Mouse (Mus musculus): ENCODE results near the gene Cd44. TPM values are rescaled to one million over a fixed set of nuclear protein-coding genes. Genes with fewer than 3 reads are reported as not detected.

The Cd44 gene
- polyA plus RNA-seq, 1 experiment from 2014 or later, result 2.0 TPM

DNA sequence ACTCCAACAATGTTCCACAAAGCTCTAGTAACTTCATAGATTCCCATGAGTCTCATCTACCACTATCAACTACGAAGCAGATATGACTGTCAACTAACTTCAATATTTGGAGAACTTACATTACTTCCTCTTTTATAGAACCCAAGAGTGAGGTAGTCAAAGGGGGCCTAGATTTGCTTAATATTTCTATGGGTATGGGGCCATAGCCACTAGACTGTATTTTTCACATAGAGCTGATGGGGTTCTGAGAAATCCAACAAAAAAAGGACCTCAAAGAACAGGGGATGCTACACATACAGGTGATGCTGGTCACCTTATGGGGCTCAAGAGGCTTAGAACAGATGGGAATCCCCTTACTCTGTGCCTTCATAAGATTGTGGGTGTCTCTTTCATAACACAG lies 14.3 kb downstream of the Cd44 start:
- Histone ChIP-seq H3K27me3 (ENCODE audit: control insufficient read depth, insufficient read depth, low read length) (no peaks in the 10 kb centered on the region), H3K4me1 (replicated peaks; ENCODE audit: control insufficient read depth, insufficient read depth, low read length) (no peaks in the 10 kb centered on the region), H3K4me2 (ENCODE audit: low read depth, low read length, severe bottlenecking) (no peak overlapping the region), H3K9ac (ENCODE audit: low read length) (no peak overlapping the region), H3K4me3 (ENCODE audit: low read depth, low read length) (no peak overlapping the region), H3K27ac (ENCODE audit: low read depth, low read length) (no peak overlapping the region), H3K36me3 (ENCODE audit: control insufficient read depth, insufficient read depth, low read length) (no peaks in the 10 kb centered on the region), H3K9me3 (ENCODE audit: control insufficient read depth, low read length) (no peaks in the 10 kb centered on the region)
- ATAC-seq (replicated peaks; ENCODE audit: low FRiP score) (no peak), DNase-seq (ENCODE audit: low spot score) (no peak)
- WGBS, result 84% methylated on average over 1 of the region's 1 CpGs

DNA sequence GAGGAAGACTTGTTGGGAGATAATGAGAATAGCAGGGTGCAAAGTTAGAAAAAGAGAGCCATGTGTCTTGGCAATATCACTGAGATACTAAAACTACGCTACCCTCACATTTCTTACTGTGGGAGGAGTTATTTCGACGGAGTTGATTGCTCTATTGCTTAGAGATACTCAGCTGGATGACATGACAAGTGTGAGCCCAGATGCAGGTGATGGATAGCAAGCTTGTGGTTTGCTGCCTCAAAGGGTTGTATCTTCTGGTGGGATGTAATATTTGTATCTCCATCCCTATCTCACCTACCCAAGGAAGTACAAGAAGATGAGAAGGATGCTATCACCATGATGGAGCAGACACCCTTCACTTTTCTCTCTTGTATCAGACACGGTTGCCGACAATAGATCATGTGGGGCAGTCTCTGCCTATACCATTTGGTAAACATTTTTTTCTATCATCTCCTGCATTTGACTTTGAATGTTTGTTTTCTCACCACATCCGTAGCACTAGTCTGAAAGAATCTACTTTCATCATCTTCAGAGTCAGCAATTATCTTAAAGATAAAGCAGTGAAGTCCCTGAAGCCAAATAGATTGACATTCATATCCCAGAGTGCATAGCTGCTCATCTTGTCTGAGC lies 15.0 kb downstream of the Cd44 start:
- Histone ChIP-seq H3K4me3 (ENCODE audit: low read depth, low read length) (no peak overlapping the region), H3K27ac (ENCODE audit: low read depth, low read length) (no peak overlapping the region), H3K36me3 (ENCODE audit: control insufficient read depth, insufficient read depth, low read length) (no peaks in the 10 kb centered on the region), H3K4me2 (ENCODE audit: low read depth, low read length, severe bottlenecking) (no peak overlapping the region), H3K9me3 (ENCODE audit: control insufficient read depth, low read length) (no peaks in the 10 kb centered on the region), H3K27me3 (ENCODE audit: control insufficient read depth, insufficient read depth, low read length) (no peaks in the 10 kb centered on the region), H3K4me1 (replicated peaks; ENCODE audit: control insufficient read depth, insufficient read depth, low read length) (no peaks in the 10 kb centered on the region), H3K9ac (ENCODE audit: low read length) (no peak overlapping the region)
- 87% methylated on average over 6 of the region's 6 CpGs for WGBS
- ATAC-seq (replicated peaks; ENCODE audit: low FRiP score), result no peak
- DNase-seq (ENCODE audit: low spot score), result no peak

DNA sequence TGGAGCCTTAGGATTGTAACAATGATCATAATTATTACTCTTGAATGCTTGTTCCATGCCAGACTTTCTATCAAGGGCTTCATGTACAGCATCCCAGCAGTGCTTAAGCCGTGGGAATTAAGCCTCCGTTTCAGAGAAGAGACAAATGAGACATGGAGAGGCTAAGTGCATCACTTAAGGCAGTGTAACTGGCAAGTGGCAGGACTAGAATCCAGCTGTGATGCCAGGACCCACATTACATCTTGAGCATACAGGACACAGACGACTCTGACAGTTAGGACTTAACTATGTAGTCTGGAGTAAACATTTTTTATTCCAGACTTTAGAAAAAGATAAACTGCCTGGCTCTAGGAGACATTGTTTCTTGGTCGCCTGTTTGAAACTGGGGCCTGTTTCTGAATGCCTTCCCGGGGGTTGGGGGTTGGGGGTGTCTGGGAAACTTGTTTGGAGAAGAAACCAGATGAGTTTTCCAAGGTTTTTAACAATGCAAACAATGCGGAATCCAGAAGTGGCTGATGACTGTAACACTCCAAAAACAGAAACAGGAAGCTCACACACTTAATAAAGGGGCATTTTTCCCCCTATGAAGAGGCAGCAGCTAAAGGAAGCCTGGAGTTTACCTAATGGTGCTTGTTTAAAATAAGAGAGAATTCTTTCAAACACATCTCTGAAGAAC lies 18.7 kb downstream of the Cd44 start:
- Histone ChIP-seq H3K9ac (ENCODE audit: low read length) (no peak overlapping the region), H3K4me2 (ENCODE audit: low read depth, low read length, severe bottlenecking) (no peak overlapping the region), H3K36me3 (ENCODE audit: control insufficient read depth, insufficient read depth, low read length) (no peaks in the 10 kb centered on the region), H3K27me3 (ENCODE audit: control insufficient read depth, insufficient read depth, low read length) (no peaks in the 10 kb centered on the region), H3K27ac (ENCODE audit: low read depth, low read length) (no peak overlapping the region), H3K4me3 (ENCODE audit: low read depth, low read length) (no peak overlapping the region), H3K4me1 (replicated peaks; ENCODE audit: control insufficient read depth, insufficient read depth, low read length) (no peaks in the 10 kb centered on the region), H3K9me3 (ENCODE audit: control insufficient read depth, low read length) (no peaks in the 10 kb centered on the region)
- ATAC-seq (replicated peaks; ENCODE audit: low FRiP score) (no peak), DNase-seq (ENCODE audit: low spot score) (no peak)
- WGBS, result 65% methylated on average over 6 of the region's 6 CpGs

- H3K9ac ChIP-seq (ENCODE audit: low read length), result no peak overlapping the region
- H3K4me1 ChIP-seq (replicated peaks; ENCODE audit: control insufficient read depth, insufficient read depth, low read length), result no peaks in the 10 kb centered on the region
- H3K27ac ChIP-seq (ENCODE audit: low read depth, low read length), result no peak overlapping the region
- H3K9me3 ChIP-seq (ENCODE audit: control insufficient read depth, low read length), result no peaks in the 10 kb centered on the region
- no peak overlapping the region for H3K4me2 ChIP-seq (ENCODE audit: low read depth, low read length, severe bottlenecking)
- no peaks in the 10 kb centered on the region for H3K27me3 ChIP-seq (ENCODE audit: control insufficient read depth, insufficient read depth, low read length)
- DNase-seq (ENCODE audit: low spot score) (no peak), ATAC-seq (replicated peaks; ENCODE audit: low FRiP score) (no peak)
- H3K4me3 ChIP-seq (ENCODE audit: low read depth, low read length), result no peak overlapping the region
- H3K36me3 ChIP-seq (ENCODE audit: control insufficient read depth, insufficient read depth, low read length), result no peaks in the 10 kb centered on the region
- 73% methylated on average over 8 of the region's 8 CpGs for WGBS
Observed at GRCm38 (mm10) chr2:102882004-102882588, 19.4 kb downstream of the Cd44 start.

- H3K9ac ChIP-seq (ENCODE audit: low read length), result no peak overlapping the region
- no peaks in the 10 kb centered on the region for H3K4me1 ChIP-seq (replicated peaks; ENCODE audit: control insufficient read depth, insufficient read depth, low read length)
- ATAC-seq (replicated peaks; ENCODE audit: low FRiP score), result no peak
- H3K4me3 ChIP-seq (ENCODE audit: low read depth, low read length), result no peak overlapping the region
- H3K27me3 ChIP-seq (ENCODE audit: control insufficient read depth, insufficient read depth, low read length), result no peaks in the 10 kb centered on the region
- no peak for DNase-seq (ENCODE audit: low spot score)
- WGBS, result 64% methylated on average over 2 of the region's 2 CpGs
- H3K36me3 ChIP-seq (ENCODE audit: control insufficient read depth, insufficient read depth, low read length), result no peaks in the 10 kb centered on the region
- H3K4me2 ChIP-seq (ENCODE audit: low read depth, low read length, severe bottlenecking), result no peak overlapping the region
- no peak overlapping the region for H3K27ac ChIP-seq (ENCODE audit: low read depth, low read length)
- H3K9me3 ChIP-seq (ENCODE audit: control insufficient read depth, low read length), result no peaks in the 10 kb centered on the region
Observed at GRCm38 (mm10) chr2:102878513-102878912, 23.0 kb downstream of the Cd44 start.

GRCm38 (mm10) chr2:102877463-102877862 lies 24.0 kb downstream of the Cd44 start:
- Histone ChIP-seq H3K36me3 (ENCODE audit: control insufficient read depth, insufficient read depth, low read length) (no peaks in the 10 kb centered on the region), H3K4me1 (replicated peaks; ENCODE audit: control insufficient read depth, insufficient read depth, low read length) (no peaks in the 10 kb centered on the region), H3K4me3 (ENCODE audit: low read depth, low read length) (no peak overlapping the region), H3K9me3 (ENCODE audit: control insufficient read depth, low read length) (no peaks in the 10 kb centered on the region), H3K27me3 (ENCODE audit: control insufficient read depth, insufficient read depth, low read length) (no peaks in the 10 kb centered on the region), H3K27ac (ENCODE audit: low read depth, low read length) (no peak overlapping the region), H3K9ac (ENCODE audit: low read length) (no peak overlapping the region), H3K4me2 (ENCODE audit: low read depth, low read length, severe bottlenecking) (no peak overlapping the region)
- 92% methylated on average over 4 of the region's 4 CpGs for WGBS
- ATAC-seq (replicated peaks; ENCODE audit: low FRiP score), result no peak
- no peak for DNase-seq (ENCODE audit: low spot score)

- no peak overlapping the region for H3K4me3 ChIP-seq (ENCODE audit: low read depth, low read length)
- no peak overlapping the region for H3K27ac ChIP-seq (ENCODE audit: low read depth, low read length)
- H3K27me3 ChIP-seq (ENCODE audit: control insufficient read depth, insufficient read depth, low read length), result no peaks in the 10 kb centered on the region
- ATAC-seq (replicated peaks; ENCODE audit: low FRiP score) (no peak), DNase-seq (ENCODE audit: low spot score) (no peak)
- no peaks in the 10 kb centered on the region for H3K9me3 ChIP-seq (ENCODE audit: control insufficient read depth, low read length)
- H3K9ac ChIP-seq (ENCODE audit: low read length), result no peak overlapping the region
- WGBS, result 68% methylated on average over 1 of the region's 1 CpGs
- no peaks in the 10 kb centered on the region for H3K4me1 ChIP-seq (replicated peaks; ENCODE audit: control insufficient read depth, insufficient read depth, low read length)
- no peak overlapping the region for H3K4me2 ChIP-seq (ENCODE audit: low read depth, low read length, severe bottlenecking)
- H3K36me3 ChIP-seq (ENCODE audit: control insufficient read depth, insufficient read depth, low read length), result no peaks in the 10 kb centered on the region
Observed at GRCm38 (mm10) chr2:102876141-102876540, 25.3 kb downstream of the Cd44 start.

- H3K36me3 ChIP-seq (ENCODE audit: control insufficient read depth, insufficient read depth, low read length), result no peaks in the 10 kb centered on the region
- ATAC-seq (replicated peaks; ENCODE audit: low FRiP score) (0 out of 2 replicates have a peak, but pooled peaks have one; percentile 53), DNase-seq (ENCODE audit: low spot score) (no peak)
- H3K9ac ChIP-seq (ENCODE audit: low read length), result no peak overlapping the region
- H3K9me3 ChIP-seq (ENCODE audit: control insufficient read depth, low read length), result no peaks in the 10 kb centered on the region
- no peak overlapping the region for H3K27ac ChIP-seq (ENCODE audit: low read depth, low read length)
- no peak overlapping the region for H3K4me2 ChIP-seq (ENCODE audit: low read depth, low read length, severe bottlenecking)
- 44% methylated on average over 4 of the region's 4 CpGs for WGBS
- no peak overlapping the region for H3K4me3 ChIP-seq (ENCODE audit: low read depth, low read length)
- no peaks in the 10 kb centered on the region for H3K4me1 ChIP-seq (replicated peaks; ENCODE audit: control insufficient read depth, insufficient read depth, low read length)
- H3K27me3 ChIP-seq (ENCODE audit: control insufficient read depth, insufficient read depth, low read length), result no peaks in the 10 kb centered on the region
Observed at GRCm38 (mm10) chr2:102873848-102874247, 27.6 kb downstream of the Cd44 start.

- Histone ChIP-seq H3K27me3 (ENCODE audit: control insufficient read depth, insufficient read depth, low read length) (no peaks in the 10 kb centered on the region), H3K27ac (ENCODE audit: low read depth, low read length) (no peak overlapping the region), H3K36me3 (ENCODE audit: control insufficient read depth, insufficient read depth, low read length) (no peaks in the 10 kb centered on the region), H3K4me3 (ENCODE audit: low read depth, low read length) (no peak overlapping the region), H3K4me2 (ENCODE audit: low read depth, low read length, severe bottlenecking) (no peak overlapping the region), H3K9ac (ENCODE audit: low read length) (no peak overlapping the region), H3K4me1 (replicated peaks; ENCODE audit: control insufficient read depth, insufficient read depth, low read length) (no peaks in the 10 kb centered on the region), H3K9me3 (ENCODE audit: control insufficient read depth, low read length) (no peaks in the 10 kb centered on the region)
- 96% methylated on average over 4 of the region's 4 CpGs for WGBS
- DNase-seq (ENCODE audit: low spot score) (no peak), ATAC-seq (replicated peaks; ENCODE audit: low FRiP score) (no peak)
Observed at GRCm38 (mm10) chr2:102873194-102873593, 28.3 kb downstream of the Cd44 start.

Measured in forebrain, embryonic 11.5 days (tissue).